Mouse (Mus musculus) frontal cortex, adult (tissue): ENCODE data around the gene Gm49320.

Source experiments
- ATAC-seq: cut with Nextera tagmentation; 2 replicates; pipeline ENCODE4 v1.9.2; 2017; ENCODE audit warnings: mild to moderate bottlenecking, moderate library complexity, mixed read lengths; ENCODE audit not compliant: low TSS enrichment

Gene Gm49320

DNA sequence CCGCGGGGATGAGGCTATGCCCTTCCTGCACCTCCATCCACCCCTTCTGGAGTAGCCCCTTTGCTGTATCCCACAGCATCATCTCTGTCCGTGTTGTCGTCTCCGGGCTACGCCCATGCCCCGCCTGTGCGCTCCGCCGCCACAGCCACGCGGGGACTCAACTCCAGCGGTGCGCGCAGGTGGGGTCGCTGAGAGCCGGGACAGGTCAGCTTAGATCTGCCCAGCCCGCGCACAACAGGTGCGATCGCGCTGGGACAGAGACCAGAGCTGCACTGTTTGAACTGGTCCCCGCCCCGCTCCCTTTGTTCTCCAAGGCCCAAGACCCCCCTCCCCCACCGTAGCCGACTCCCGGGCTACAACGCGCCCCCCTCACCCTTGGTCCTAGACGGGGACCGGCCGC lies 20.0 kb downstream of the Gm49320 start:
- no peak for ATAC-seq

DNA sequence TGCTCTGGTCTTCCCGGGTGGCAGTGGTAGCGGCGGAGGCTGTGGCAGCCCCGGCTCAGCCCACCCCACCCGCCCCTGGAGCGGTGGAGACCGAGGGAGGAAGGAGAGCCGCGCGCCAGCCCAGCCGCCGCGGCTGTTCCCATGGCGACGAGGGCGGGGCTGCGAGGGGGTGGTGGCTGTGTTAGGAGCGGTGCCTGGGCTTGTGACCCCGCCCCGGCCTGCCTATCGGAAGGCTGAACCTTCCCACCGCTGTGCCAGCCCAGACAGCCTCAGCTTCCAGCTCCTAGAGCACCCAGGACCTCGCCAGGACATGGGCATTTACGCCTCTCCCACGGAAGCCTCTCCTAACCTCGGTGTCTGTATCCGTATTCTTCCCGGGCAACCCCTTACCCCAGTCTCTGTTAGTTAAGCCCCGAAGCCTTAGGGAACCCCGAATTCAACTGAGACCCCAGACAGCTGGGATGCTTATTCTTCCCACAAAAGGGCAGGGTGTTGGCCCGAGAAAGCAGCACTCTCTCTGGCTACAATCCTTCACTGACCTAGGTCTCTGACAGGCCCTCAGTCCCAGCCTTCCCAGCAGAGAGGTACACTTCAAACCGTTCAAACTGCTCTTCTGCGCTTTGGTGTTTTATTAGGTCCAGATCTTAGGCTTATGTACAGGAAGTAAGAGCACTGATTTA lies 20.6 kb downstream of the Gm49320 start, which contains the start of gene Ctxn1:
Gene Ctxn1 (minus strand): TSS at position 150 of the 680 bp plus-strand sequence.
- peak; percentile 50 for ATAC-seq

DNA sequence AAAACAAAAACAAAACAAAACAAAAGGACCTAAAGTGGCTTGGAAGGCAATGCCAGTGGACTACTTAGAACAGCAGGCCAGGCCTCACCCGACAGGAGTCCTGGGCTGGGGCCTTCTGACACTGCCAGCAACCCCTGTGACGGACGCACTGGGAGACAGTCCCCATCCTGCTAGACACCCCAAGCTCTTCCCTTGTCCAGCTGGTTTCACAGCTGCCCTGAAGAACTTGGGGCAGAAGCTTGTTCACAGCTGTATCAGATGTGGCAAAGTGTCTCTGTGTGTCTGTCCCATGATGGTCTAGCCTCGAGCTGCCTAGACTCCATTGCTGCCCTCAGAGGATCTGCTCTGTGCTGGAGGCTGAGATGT lies 21.1 kb downstream of the Gm49320 start:
- ATAC-seq, result no peak

DNA sequence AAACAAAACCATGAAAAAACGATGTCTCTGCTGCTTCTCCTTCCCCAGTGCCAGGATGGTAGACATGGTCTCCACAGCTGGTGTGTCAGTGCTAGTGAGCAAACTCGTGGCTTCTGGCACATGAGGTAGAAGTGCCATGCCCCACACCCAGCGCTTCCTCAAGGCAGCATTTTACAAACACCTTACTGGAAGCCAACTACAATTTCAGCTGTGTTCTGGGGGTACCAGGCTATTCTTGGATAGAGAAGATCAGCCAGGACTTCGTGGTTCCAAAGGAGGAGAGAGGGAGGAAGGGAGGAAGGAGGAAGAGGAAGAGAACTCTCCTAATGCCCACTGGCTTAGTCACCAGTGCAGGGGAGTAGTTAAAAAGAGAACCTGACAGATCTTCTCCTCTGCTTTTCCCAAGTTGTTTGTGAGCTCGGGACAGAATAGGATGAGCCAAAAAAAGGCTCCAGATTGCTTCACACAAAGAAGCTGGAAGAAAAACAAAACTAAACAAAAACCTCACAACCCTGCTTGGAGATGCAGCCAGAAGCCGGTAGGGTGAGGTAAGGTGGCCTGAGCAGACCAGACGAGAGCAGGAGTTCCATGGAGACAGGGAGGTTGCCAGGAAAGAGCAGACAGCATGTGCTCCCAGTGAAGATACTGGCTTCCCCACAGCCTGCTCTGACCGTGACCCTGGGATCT lies 24.6 kb downstream of the Gm49320 start:
- peak; percentile 48 for ATAC-seq

DNA sequence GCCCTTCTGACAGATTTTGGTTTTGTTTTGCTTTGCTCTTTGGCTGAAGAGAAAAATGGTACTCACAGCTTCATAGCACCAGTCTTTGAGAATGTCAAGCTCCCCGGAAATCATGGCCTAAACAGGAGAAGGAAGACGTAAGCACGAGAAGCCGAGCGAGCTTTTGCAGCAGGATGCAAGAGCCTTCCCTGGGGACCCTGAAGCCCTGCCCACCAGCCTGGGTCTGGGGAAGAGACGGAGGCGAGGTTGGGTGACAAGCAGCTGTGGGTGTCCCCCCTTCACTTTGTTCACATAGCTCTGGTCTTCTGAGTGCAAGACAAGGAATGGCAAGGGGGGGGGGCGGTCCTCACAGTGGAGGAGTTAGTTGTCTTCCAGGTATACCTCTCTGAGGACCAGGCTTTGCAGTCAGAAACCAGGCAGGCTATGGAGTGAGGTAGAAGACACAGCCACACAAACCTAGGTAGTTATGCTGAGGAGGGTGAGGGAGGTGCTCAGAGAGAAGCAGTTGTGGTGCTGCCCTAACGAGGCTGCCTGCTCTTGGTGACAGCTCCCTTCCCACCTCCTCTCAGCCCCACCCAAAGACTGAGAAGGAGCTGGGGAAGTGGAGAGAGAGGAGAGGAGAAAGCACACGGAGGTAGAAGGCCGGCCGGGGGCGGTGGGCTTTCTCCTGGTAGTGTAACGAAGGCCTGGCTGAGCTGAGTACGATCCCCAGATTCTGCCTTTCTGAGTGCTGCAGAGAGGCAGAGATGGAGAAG lies 26.7 kb downstream of the Gm49320 start:
- ATAC-seq, result peak; percentile 49

DNA sequence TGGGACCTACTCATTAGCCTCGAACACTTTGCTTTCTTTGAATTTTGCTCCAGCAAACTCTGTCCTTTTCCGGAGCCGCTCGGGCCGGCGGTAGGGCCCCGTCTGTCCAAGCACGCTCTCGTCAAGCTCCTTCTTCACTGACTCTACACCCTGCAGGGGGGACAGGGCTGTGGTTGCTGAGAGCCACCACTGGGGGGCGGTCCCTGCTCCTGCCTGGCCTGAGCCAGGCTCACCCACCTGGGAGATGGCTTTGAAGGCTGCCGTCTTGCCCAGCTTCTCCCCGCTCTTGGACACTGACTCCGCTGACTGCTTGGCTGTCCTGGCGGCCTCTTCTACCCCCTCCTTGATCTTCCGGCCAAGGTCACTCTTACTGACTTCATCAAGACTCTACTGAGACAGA lies 29.0 kb downstream of the Gm49320 start:
- no peak for ATAC-seq

DNA sequence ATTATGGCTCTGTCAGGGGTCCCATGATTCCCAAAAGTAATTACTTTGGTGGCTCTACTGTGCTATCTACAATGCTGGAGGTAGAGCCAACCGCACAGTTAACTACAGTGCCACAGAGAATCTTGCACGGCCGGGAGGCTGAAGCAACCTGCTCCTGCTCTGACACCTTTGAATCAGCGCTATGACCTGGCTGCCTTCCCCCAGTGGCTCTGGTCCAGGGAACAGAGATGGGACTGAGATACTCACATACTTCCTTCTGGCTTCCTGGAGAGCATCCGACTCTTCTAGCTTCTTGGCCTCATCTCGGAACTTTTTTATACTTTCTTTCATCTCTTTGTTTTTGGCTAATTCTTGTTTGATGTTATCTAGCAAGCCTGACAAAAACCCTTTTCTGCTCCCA lies 30.9 kb downstream of the Gm49320 start:
- no peak for ATAC-seq

DNA sequence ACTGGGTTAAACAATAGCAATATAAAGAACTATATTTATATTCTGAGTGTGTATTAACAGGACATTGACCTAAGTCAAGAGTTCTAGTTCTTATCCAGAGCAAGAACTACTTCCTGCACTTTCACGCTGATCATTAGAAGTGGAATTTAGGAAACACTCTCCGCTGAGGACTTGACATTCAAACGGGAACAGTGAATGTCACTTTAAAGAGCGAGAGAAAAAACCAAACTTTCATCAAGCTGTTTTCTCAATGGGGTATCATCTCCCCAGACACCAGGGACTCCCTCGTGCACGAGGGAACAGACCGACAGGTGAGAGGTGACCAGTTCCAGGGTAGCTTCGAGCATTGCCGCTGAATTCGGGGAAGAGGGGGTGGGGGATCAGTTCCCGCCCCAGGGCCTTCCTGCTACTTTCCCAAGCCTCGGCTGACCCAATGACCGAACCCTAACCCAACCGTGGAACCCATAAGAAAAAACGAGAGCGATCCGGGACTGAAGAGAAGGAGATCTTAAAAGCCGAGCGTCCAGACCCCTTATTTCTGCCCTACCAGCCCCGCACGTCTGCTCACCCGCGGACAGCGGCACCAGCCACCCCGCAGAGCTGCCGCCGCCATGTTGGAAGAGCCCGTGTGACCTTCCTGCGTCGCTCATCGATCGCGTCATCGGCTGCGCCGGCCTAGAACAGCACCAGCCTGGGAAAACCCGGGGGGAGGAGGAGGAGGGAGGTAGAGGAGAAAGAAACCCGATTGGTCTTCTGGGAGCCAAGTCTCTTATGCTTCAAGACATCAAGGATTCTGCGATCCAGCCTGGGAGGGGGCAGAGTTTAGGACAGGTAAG lies 36.8 kb downstream of the Gm49320 start, which contains the start of gene Timm44:
Gene Timm44 (minus strand): TSS at position 639 of the 836 bp plus-strand sequence.
- peak; percentile 96 for ATAC-seq

DNA sequence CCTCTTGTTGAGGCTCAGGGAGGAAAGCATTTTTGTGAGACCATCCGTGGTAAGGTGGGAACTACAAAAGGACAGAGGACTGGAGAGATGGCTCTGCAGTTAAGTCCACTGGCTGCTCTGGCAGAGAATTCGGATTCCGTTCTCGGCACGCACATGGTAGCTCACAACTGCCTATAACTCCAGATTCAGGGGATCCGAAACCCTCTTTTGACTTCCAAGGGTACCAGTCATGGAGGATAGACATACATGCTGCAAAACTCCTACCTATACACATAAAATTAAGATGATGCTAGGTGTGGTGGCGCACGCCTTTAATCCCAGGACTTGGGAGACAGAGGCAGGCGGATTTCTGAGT lies 37.4 kb downstream of the Gm49320 start:
- ATAC-seq, result no peak

DNA sequence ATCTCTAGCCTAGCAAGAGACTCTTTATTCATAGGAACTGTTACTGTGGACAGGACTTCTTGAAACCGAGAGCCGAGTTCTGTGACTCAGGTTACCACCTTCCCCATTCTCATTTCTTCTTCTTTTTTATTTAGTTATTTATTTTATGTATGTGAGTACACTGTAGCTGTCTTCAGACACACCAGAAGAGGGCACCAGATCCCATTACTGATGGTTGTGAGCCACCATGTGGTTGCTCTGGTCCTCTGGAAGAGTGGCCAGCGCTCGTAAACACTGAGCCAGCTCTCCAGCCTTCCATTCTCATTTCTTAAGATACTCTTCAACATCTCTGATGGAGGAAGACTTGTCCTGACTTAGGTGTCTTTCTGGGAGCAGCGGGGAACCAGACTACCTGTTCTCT lies 54.1 kb downstream of the Gm49320 start:
- ATAC-seq, result 0 out of 2 replicates have a peak, but pooled peaks have one; percentile 6

DNA sequence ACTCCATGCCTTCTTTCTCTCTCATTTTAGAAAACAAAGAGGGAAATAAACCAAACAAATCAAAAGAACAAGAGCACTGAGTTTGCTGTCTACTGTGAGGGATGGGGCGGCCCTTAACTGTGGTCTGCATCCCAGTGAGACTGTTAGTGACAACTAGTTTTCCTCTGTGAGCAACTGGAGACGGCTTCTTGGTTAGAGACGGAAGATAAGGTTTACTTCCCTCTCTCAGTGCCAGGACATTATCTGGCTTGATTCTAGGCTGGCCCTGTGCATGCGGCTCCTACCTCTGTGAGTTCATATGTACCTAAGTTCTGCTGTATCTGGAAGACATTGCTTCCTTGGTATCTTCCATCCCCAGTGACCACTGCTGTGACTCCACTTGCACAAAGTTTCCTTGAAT lies 59.2 kb downstream of the Gm49320 start:
- ATAC-seq, result no peak
